Mouse (Mus musculus) granulocyte monocyte progenitor cell, adult 5-6 weeks (primary cell): ENCODE results near the gene Gm5148. TPM values are rescaled to one million over a fixed set of nuclear protein-coding genes. Genes with fewer than 3 reads are reported as not detected.
A peak's percentile ranks its signal among the peaks of the same experiment; 100 is the strongest.

Experiments
- ATAC-seq: replicated peaks from 2 replicates; pipeline ENCODE4 v1.8.0; 2016; ENCODE audit warnings: mild to moderate bottlenecking, moderate TSS enrichment, inconsistent platforms; ENCODE audit not compliant: poor library complexity, severe bottlenecking
- total RNA-seq, 2 experiments: library from RNA; stranded (forward) in 1 of 2; stranded (reverse) in 1 of 2; fragments of 200-712, 200-1000 nt in 1 of 2; fragments of >200 nt in 1 of 2; fragmentation: Nextera tagmentation in 1 of 2; gene quantifications; 2 replicates each; pipeline ENCODE4 v1.2.3; 2014 to 2017

Gene Gm5148
- total RNA-seq (2014; fragmentation: Nextera tagmentation) (not detected in 2 replicates), total RNA-seq (2017) (14.9 and 28.1 TPM in 2 replicates)

DNA sequence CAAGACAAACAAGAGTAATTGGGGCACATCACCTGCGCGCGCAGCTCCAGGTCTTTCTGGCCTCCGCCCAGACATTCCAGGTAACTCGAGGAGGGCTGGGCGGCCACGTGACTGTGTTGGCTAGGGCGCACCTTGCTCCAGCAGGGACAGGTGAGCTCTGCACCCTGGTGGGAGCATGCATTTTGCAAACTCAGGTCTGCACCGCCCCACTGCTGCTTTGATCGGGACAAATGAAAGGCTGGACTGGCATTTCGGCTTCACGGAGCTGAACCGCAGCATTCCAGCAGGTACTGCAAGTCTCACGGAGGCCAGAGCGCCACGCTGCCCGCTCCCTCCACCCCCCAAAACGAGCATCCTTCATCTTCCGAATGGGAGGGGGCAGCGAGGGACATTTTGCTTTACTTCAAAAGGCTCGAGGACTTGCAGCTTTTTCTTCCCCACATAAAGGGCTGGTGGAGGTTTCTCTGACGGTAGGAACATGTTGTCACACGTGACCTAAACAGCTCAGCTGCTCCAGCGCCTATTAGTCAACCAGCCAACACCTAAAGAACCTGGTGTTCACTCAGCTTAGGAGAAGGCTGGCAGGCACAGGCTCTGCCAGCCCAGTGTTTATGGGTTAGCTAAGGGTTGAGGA is at the start of gene Gm5148:
TSS of gene Gm5148 (minus strand) at position 320 of the 634 bp plus-strand sequence.
- ATAC-seq: 0 out of 2 replicates have a peak, but pooled peaks have one; percentile 5

DNA sequence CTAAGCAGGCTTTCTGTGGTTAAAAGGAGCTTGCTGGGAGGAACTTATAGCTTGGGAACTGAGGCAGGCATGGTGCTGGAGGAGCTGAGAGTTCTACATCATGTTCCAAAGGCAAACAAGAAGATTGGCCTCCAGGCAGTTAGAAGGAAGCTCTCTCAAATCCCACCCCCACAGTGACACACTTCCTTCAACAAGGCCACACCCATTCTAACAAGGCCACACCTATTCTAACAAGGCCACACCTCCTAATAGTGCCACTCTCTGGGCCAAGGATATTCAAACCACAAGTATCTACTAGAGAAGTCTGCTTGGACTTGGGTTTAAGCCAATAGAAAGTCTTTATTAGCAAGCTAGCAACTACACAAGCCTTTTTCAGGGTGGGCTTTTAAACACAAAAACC is 46.7 kb upstream of the Gm5148 start:
- no peak for ATAC-seq

GRCm38 (mm10) chr3:37769268-37769756 is 45.0 kb upstream of the Gm5148 start:
- ATAC-seq: peak; percentile 96

DNA sequence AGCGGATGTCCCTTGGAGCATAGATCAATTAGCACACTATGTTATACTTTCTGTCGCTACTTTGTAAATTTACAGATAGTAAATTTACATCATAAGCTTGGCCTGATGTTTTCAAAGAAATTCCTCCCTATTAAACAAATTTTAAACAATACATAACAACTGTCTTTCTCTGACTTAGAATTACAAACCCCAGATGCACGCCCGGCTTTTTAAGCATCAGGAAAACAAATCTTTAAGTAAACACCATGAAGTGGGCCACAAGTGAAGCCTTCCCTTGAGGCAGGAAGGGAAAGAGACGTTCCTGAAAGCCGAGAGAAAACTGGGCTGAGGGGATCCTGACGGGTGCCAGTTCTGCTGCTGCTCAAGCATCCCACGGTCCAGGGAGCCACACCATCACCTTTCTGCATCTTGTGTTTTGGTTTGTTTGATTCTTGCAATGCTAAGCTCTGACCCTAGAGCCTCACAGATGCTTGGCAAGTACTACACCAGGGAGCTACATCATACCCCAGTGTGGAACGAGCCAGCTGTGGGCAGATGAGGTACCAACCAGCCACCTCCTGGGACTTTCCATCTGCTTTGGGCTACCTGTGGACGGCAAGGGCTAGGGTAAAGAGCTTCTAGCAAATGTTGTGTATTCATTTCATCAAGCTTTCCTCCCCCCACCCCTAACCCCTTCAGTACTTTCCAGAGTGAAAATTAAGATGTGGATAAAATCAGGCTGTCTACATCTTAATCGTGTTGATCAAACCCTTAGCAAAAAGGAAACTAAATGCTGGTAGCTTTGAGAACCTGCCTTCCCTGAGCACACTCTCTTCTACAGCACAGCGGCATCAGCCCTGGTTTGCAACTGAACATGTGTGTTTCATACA is 43.1 kb upstream of the Gm5148 start:
- no peak for ATAC-seq

GRCm38 (mm10) chr3:37766628-37767027 is 42.3 kb upstream of the Gm5148 start:
- no peak for ATAC-seq

DNA sequence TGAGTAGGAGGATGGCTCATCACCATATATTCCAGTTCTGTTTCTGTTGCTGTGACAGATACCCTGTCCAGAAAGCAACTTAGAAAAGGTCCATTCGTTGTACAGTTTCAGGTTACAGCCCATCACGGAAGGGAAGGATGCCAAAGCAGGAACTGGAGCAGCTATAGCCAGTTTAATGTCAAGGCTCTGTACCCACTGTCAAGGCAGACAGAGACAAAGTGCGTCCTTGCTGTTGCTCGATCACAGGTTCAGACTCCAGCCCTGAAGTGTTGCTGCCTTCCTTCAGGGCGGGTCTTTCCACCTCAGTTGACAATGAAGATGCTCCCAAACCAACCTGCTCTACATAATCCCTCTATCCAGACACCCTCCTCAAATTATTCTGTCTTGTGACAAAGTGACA is 41.7 kb upstream of the Gm5148 start:
- ATAC-seq: no peak

DNA sequence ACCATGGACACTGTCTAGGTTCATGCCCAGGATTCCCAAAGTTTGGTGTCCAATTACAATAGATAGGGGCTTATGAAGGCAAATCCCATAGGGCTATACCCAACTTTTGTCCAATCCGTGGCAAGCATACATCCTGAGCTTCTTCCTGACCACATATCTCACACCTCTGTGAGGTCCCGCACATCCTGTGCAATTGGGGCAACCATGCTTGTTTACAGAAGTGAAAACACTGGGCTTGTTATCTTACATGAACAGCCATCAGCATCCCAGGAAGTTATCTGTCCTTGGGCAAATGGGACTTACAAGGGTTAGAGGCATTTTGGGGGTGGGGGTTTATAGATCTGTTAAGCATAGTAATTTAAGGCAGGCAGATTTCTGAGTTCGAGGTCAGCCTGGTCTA is 41.0 kb upstream of the Gm5148 start:
- ATAC-seq: no peak

- peak; percentile 73 for ATAC-seq
Observed at GRCm38 (mm10) chr3:37762303-37762702, 38.0 kb upstream of the Gm5148 start.

DNA sequence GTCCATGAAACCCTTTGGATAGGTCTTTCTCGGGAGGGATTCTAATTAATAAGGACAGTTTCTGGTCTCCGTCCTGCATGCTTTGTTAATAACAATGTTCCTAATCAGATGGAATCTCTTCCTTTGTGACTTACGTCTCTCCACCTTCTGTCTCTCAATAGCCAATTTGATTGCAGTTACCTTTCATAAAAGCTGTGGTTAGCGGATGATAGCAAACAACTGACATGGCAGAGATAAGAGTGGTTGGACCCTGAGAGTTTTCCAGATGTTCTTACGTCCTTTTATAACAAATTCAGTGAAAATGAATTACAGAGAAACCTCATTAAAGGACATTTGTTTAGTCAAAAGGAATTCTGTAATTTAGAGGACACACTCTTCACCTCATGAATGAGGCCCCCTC is 37.5 kb upstream of the Gm5148 start:
- no peak for ATAC-seq

DNA sequence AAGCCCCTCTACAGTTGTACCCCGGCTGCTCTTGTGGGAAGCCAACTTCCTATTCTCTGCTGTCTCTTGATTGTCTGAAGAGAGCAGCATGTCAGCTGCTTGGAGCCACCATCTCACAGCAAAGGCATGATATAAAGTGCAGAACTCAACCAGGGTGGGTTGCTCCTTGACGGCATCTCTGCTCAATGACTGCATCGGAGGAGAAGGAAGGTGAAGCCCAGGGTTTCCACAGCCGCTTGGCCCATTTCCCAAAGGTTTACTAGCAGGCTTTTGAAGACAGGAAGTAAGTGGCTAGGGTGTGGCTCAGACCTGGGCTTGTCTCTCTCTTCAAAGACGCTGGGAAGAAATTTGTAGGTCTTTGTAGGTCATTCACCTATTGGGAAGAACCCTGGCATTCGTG is 36.6 kb upstream of the Gm5148 start:
- peak; percentile 52 for ATAC-seq

GRCm38 (mm10) chr3:37758611-37759322 is 34.5 kb upstream of the Gm5148 start:
- no peak for ATAC-seq

- ATAC-seq: peak; percentile 28; the same call in 1 of the 2 replicates
Observed at GRCm38 (mm10) chr3:37758124-37758523, 33.8 kb upstream of the Gm5148 start.

GRCm38 (mm10) chr3:37757613-37758012 is 33.3 kb upstream of the Gm5148 start:
- ATAC-seq: no peak

- ATAC-seq: no peak
Observed at GRCm38 (mm10) chr3:37756005-37756404, 31.7 kb upstream of the Gm5148 start.

DNA sequence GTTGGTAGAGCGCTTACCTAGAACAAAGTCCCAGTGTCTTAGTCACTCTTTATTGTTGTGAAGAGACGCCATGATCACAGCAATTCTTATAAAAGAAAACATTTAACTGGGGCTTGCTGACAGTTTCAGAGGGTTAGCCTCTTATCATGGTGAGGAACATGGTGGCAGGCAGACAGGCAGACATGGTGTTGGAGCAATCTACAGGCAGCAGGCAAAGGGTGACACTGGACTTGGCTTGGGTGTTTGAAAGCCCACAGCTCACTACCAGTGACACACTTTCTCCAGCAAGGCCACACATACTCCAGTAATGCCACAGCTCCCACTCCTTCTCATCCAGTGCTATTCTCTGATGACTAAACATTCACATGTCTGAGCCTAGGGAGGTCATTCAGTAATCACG is 30.3 kb upstream of the Gm5148 start:
- ATAC-seq: no peak

- ATAC-seq: no peak
Observed at GRCm38 (mm10) chr3:37753148-37753547, 28.9 kb upstream of the Gm5148 start.

- peak; percentile 81 for ATAC-seq
Observed at GRCm38 (mm10) chr3:37748002-37748733, 23.9 kb upstream of the Gm5148 start.

GRCm38 (mm10) chr3:37747258-37748001 is 23.1 kb upstream of the Gm5148 start:
- peak; percentile 52 for ATAC-seq

DNA sequence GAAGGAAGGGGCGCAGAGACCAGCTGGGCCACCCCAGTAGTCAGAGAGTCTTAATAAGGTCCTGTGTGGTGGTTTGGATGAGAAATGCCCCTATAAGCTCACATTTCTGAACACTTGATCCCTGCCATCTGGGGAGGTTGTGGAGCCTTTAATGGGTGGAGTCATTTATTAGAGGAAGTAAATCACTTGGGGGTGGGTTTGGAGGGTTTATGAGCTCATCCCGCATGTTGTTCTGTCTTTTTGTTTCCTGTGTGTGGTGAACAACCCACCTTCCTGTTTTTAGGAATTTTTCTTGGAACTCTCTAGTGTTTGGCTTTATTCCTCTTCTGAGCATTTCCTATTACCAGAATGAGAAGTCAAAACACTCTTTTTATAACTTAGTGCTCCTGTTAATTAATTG is 19.8 kb upstream of the Gm5148 start:
- ATAC-seq: peak; percentile 50
